In the genomic region with DNA sequence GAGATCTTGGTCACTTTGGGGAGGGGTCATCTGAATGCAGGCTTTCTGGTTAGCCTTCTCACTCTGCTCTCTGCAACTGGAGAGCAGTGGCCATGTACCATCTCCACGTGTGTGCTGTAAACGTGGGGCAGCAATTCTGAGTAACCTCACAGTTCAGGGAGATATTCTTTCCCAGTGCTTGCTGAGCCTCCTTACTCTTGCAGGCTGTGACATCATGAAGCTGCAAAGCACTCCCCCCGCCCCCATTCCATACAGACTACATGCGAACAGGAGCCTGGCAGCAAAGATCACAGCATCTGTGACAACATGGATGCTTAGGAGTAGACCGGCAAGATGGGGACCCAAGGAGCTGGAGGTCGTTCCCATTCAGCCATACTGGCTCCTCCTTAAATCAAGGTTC, we compare ENCODE assay signal across 27 mouse cellular contexts.
"Had no signal": no experiment of that assay in that cellular context is flagged by ENCODE, and none has a peak within 500 bp of the region (broad histone marks: within the 10 kb centered on the region; RNA-seq: fewer than 3 reads in every experiment).

No protein-coding gene starts in this region.

- H3K27me3 ChIP-seq: embryonic facial prominence, embryonic 12.5 days; embryonic facial prominence, embryonic 13.5 days; forebrain, embryonic 15.5 days had no signal

- ATAC-seq: forebrain, embryonic 13.5 days; forebrain, embryonic 14.5 days; forebrain, embryonic 15.5 days; forebrain, embryonic 16.5 days; forebrain, postnatal 0 days had no signal

- DNase-seq: cerebellum, adult 8-10 months; cerebellum, adult 9-10 months; cerebellum, adult 9-11 months; cerebellum, postnatal 10 days; cerebellum, postnatal 14 days; cerebellum, postnatal 25 days; cerebellum, postnatal 36 days; embryo, embryonic 11 days; forebrain, postnatal 0 days; gastrocnemius, adult 2 months; gastrocnemius, postnatal 10 days; gastrocnemius, postnatal 14 days; gastrocnemius, postnatal 25 days; gastrocnemius, postnatal 36 days; heart, adult 18-20 months; heart, adult 2 months had no signal

- H3K4me3 ChIP-seq: embryonic facial prominence, embryonic 10.5 days; embryonic facial prominence, embryonic 12.5 days; embryonic facial prominence, embryonic 13.5 days; embryonic facial prominence, embryonic 15.5 days; erythroblast, embryonic 14.5 days; forebrain, embryonic 10.5 days; forebrain, embryonic 12.5 days; forebrain, embryonic 13.5 days; forebrain, embryonic 15.5 days; gastrocnemius, adult 2 months; heart, adult 2 months had no signal

- H3K4me2 ChIP-seq: embryonic facial prominence, embryonic 12.5 days; embryonic facial prominence, embryonic 13.5 days; embryonic facial prominence, embryonic 15.5 days; forebrain, embryonic 12.5 days; forebrain, embryonic 13.5 days; forebrain, embryonic 15.5 days had no signal

- H3K36me3 ChIP-seq: embryonic facial prominence, embryonic 10.5 days; embryonic facial prominence, embryonic 12.5 days; embryonic facial prominence, embryonic 13.5 days; embryonic facial prominence, embryonic 15.5 days; forebrain, embryonic 10.5 days; forebrain, embryonic 12.5 days; forebrain, embryonic 15.5 days had no signal
